Mouse (Mus musculus) regulatory T cell (primary cell): ENCODE measurements around the gene Telo2.

Source experiments
- in situ Hi-C: fragments of 300-600 bp; cut with MboI, MseI; formaldehyde crosslinking; loops from one replicate; pipeline ENCODE4 v1.15.1; 2025; ENCODE audit warnings: high pct_unique_total_duplicates

Gene Telo2

GRCm38 (mm10) chr17:25101338-25101737, 14.4 kb downstream of the Telo2 start:
- in situ Hi-C loops = no loop called here

GRCm38 (mm10) chr17:25100052-25100451, 15.7 kb downstream of the Telo2 start:
- in situ Hi-C loops = no loop called here

- in situ Hi-C loops = no loop called here
Observed at GRCm38 (mm10) chr17:25096221-25096620, 19.5 kb downstream of the Telo2 start.

- in situ Hi-C loops = no loop called here
Observed at GRCm38 (mm10) chr17:25090450-25090849, 25.3 kb downstream of the Telo2 start.

- in situ Hi-C loops = no loop called here
Observed at GRCm38 (mm10) chr17:25089158-25089557, 26.6 kb downstream of the Telo2 start.

GRCm38 (mm10) chr17:25086724-25087123, 29.0 kb downstream of the Telo2 start:
- in situ Hi-C loops = no loop called here

- in situ Hi-C loops = no loop called here
Observed at GRCm38 (mm10) chr17:25084835-25085385, 30.9 kb downstream of the Telo2 start.

GRCm38 (mm10) chr17:25083444-25083931, 32.3 kb downstream of the Telo2 start, which contains the start of gene Tmem204:
Gene Tmem204, minus strand, starts transcription at chr17:25083591.
- in situ Hi-C loops = no loop called here

- in situ Hi-C loops = no loop called here
Observed at GRCm38 (mm10) chr17:25082887-25083286, 32.9 kb downstream of the Telo2 start.

- in situ Hi-C loops = no loop called here
Observed at GRCm38 (mm10) chr17:25082081-25082847, 33.5 kb downstream of the Telo2 start.

- in situ Hi-C loops = no loop called here
Observed at GRCm38 (mm10) chr17:25080960-25081381, 34.8 kb downstream of the Telo2 start.

GRCm38 (mm10) chr17:25080210-25080609, 35.6 kb downstream of the Telo2 start:
- in situ Hi-C loops = no loop called here

GRCm38 (mm10) chr17:25077771-25078372, 37.9 kb downstream of the Telo2 start:
- in situ Hi-C loops = no loop called here

GRCm38 (mm10) chr17:25076906-25077305, 38.9 kb downstream of the Telo2 start:
- in situ Hi-C loops = no loop called here

- in situ Hi-C loops = no loop called here
Observed at GRCm38 (mm10) chr17:25068690-25069089, 47.1 kb downstream of the Telo2 start.

- in situ Hi-C loops = no loop called here
Observed at GRCm38 (mm10) chr17:25067442-25067851, 48.3 kb downstream of the Telo2 start.

- in situ Hi-C loops = no loop called here
Observed at GRCm38 (mm10) chr17:25066595-25066994, 49.2 kb downstream of the Telo2 start.

GRCm38 (mm10) chr17:25065189-25065588, 50.6 kb downstream of the Telo2 start:
- in situ Hi-C loops = no loop called here

GRCm38 (mm10) chr17:25064351-25064750, 51.4 kb downstream of the Telo2 start:
- in situ Hi-C loops = no loop called here

GRCm38 (mm10) chr17:25063872-25064271, 51.9 kb downstream of the Telo2 start:
- in situ Hi-C loops = no loop called here

GRCm38 (mm10) chr17:25063261-25063660, 52.5 kb downstream of the Telo2 start:
- in situ Hi-C loops = no loop called here

- in situ Hi-C loops = no loop called here
Observed at GRCm38 (mm10) chr17:25057041-25057440, 58.7 kb downstream of the Telo2 start.

- in situ Hi-C loops = no loop called here
Observed at GRCm38 (mm10) chr17:25053274-25053673, 62.5 kb downstream of the Telo2 start.
